Mouse (Mus musculus): ENCODE measurements at regions not wholly inside any gene's neighbourhood (a gene's known extent, or its start where the extent isn't known, plus 50 kb on each side); places are given as distances from the start of the nearest gene placed in this dataset.

GRCm38 (mm10) chr2:63434327-63434726, 250.2 kb upstream of the Kcnh7 start:
- Histone ChIP-seq H3K27ac (ENCODE audit: low read length) (no peak overlapping the region), H3K27me3 (ENCODE audit: control insufficient read depth, insufficient read depth, low read depth, low read length) (no peaks in the 10 kb centered on the region), H3K9ac (ENCODE audit: low read depth, low read length) (no peak overlapping the region), H3K4me1 (ENCODE audit: control insufficient read depth, insufficient read depth, low read length) (no peaks in the 10 kb centered on the region), H3K4me3 (ENCODE audit: low read depth, low read length) (no peak overlapping the region), H3K9me3 (replicated peaks; ENCODE audit: control insufficient read depth, low read length, poor library complexity, severe bottlenecking) (no peaks in the 10 kb centered on the region), H3K4me2 (ENCODE audit: low read length) (no peak overlapping the region), H3K36me3 (ENCODE audit: control insufficient read depth, insufficient read depth, low read length) (no peaks in the 10 kb centered on the region)
- ATAC-seq: no peak

GRCm38 (mm10) chr2:63405405-63405804, 221.3 kb upstream of the Kcnh7 start:
- peak; percentile 70; the same call in 1 of the 2 replicates for ATAC-seq

More at GRCm38 (mm10) chr2:63405405-63405804, 221.3 kb upstream of the Kcnh7 start:
- H3K4me1 ChIP-seq (ENCODE audit: control insufficient read depth, insufficient read depth, low read length): no peaks in the 10 kb centered on the region
- WGBS: 69% methylated on average over 1 of the region's 1 CpGs
- H3K27me3 ChIP-seq (ENCODE audit: control insufficient read depth, insufficient read depth, low read depth, low read length): no peaks in the 10 kb centered on the region
- H3K9ac ChIP-seq (ENCODE audit: low read depth, low read length): no peak overlapping the region
- H3K4me2 ChIP-seq (ENCODE audit: low read length): no peak overlapping the region
- H3K36me3 ChIP-seq (ENCODE audit: control insufficient read depth, insufficient read depth, low read length): no peaks in the 10 kb centered on the region
- no peak overlapping the region for H3K27ac ChIP-seq (ENCODE audit: low read length)
- H3K4me3 ChIP-seq (ENCODE audit: low read depth, low read length): no peak overlapping the region
- no peaks in the 10 kb centered on the region for H3K9me3 ChIP-seq (replicated peaks; ENCODE audit: control insufficient read depth, low read length, poor library complexity, severe bottlenecking)
